Mouse (Mus musculus) neural tube, embryonic 15.5 days (tissue): Measurements from ENCODE around the gene Fam53b. TPM values are rescaled to one million over a fixed set of nuclear protein-coding genes. Genes with fewer than 3 reads are reported as not detected.

Experiments
- ATAC-seq: fragments of 200-750 bp; cut with Nextera tagmentation; 2 replicates; pipeline ENCODE4 v1.8.0; 2017; ENCODE audit warnings: mild to moderate bottlenecking, moderate TSS enrichment, moderate library complexity; ENCODE audit not compliant: low FRiP score
- H3K27ac ChIP-seq: fragments of 300-500 bp; sonication (generic); replicated peaks from 2 replicates; pipeline ENCODE4 v1.5.1; 2015; ENCODE audit warnings: mild to moderate bottlenecking, inconsistent platforms
- H3K27me3 ChIP-seq: fragments of 300-500 bp; sonication (generic); replicated peaks from 2 replicates; pipeline ENCODE4 v1.6.1; 2015; ENCODE audit warnings: inconsistent platforms
- H3K36me3 ChIP-seq: fragments of 300-500 bp; sonication (generic); 2 replicates; pipeline ENCODE4 v1.6.1; 2015; ENCODE audit warnings: inconsistent platforms
- H3K4me1 ChIP-seq: fragments of 300-500 bp; sonication (generic); 2 replicates; pipeline ENCODE4 v1.6.1; 2015; ENCODE audit warnings: inconsistent platforms
- H3K4me2 ChIP-seq: fragments of 300-500 bp; sonication (generic); 2 replicates; pipeline ENCODE4 v1.6.1; 2015; ENCODE audit warnings: inconsistent platforms, mild to moderate bottlenecking, moderate library complexity
- H3K4me3 ChIP-seq: fragments of 300-500 bp; sonication (generic); replicated peaks from 2 replicates; pipeline ENCODE4 v1.5.1; 2015; ENCODE audit warnings: mild to moderate bottlenecking, inconsistent platforms
- H3K9ac ChIP-seq: fragments of 300-500 bp; sonication (generic); replicated peaks from 2 replicates; pipeline ENCODE4 v1.6.1; 2015; ENCODE audit warnings: mild to moderate bottlenecking, inconsistent platforms
- H3K9me3 ChIP-seq: fragments of 300-500 bp; sonication (generic); replicated peaks from 2 replicates; pipeline ENCODE4 v1.6.1; 2016; ENCODE audit warnings: inconsistent platforms
- WGBS: fragments of 180-500 bp; shearing (Covaris S2); methylation state at CpG from one replicate; pipeline ENCODE4 v1.1.7; 2015; ENCODE audit warnings: mixed read lengths; 5-methylcytosine and 5-hydroxymethylcytosine counted together
- polyA plus RNA-seq: library from polyadenylated mRNA; unstranded; fragments of >200 nt; fragmentation: Nextera tagmentation; extraction: Ambion mirVana; gene quantifications from 2 replicates; pipeline ENCODE4 v1.2.1, GENCODE M21; 2015

The Fam53b gene
- polyA plus RNA-seq, 1 experiment from 2014 or later = 12.4 TPM

DNA sequence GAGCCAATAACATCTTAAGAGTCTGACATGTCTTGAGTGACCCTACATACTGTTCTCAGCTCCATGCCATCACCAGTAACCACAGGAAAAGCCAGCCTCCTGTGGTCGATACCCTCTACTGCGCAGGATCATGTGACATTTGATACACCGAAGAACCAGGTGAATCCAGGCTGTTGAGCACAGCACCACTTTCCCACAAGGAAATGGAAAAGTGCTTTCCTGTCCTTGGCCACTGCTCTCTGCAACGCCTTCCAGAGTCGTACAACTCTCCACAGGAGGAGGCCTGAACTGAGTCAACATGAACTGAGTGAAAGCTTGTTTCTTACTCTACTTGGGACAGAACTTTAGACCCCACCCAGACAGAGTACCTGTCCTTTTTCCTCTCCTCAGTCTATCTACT is 12.2 kb downstream of the Fam53b start:
- Histone ChIP-seq H3K27me3 (no peaks in the 10 kb centered on the region), H3K4me1 (peaks cover 36% of the 10 kb centered on the region), H3K4me3 (no peak overlapping the region), H3K9me3 (no peaks in the 10 kb centered on the region), H3K9ac (no peak overlapping the region), H3K27ac (no peak overlapping the region), H3K36me3 (no peaks in the 10 kb centered on the region), H3K4me2 (no peak overlapping the region)
- WGBS = 90% methylated on average over 5 of the region's 5 CpGs
- ATAC-seq = no peak

DNA sequence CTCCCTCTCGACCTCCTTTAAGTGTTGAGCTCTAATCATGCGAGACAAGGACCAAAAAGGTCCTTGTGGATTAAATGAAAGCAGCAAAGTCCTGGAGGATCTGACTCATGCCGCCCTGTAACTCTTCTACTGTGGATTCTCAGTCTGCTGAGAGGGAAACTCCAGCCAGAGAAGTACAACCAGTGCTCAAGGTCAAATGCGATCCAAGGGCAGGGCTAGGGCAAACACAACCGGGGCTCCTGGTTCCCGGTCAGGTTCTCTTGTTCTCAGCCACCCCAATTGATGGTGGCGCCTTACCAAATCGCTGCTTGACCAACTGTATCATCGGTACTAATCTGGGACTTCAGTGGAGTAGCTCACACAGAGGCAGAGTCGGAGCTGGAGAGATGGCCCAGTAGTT is 12.8 kb downstream of the Fam53b start:
- Histone ChIP-seq H3K4me2 (no peak overlapping the region), H3K9me3 (no peaks in the 10 kb centered on the region), H3K36me3 (no peaks in the 10 kb centered on the region), H3K4me3 (no peak overlapping the region), H3K27ac (no peak overlapping the region), H3K27me3 (no peaks in the 10 kb centered on the region), H3K9ac (no peak overlapping the region), H3K4me1 (peaks cover 30% of the 10 kb centered on the region)
- 91% methylated on average over 10 of the region's 10 CpGs for WGBS
- ATAC-seq = no peak

- Histone ChIP-seq H3K27me3 (no peaks in the 10 kb centered on the region), H3K4me3 (no peak overlapping the region), H3K4me2 (no peak overlapping the region), H3K27ac (no peak overlapping the region), H3K9me3 (no peaks in the 10 kb centered on the region), H3K9ac (no peak overlapping the region), H3K4me1 (peaks cover 19% of the 10 kb centered on the region; the same call in 1 of the 2 replicates), H3K36me3 (no peaks in the 10 kb centered on the region)
- whole genome bisulfite sequencing = 92% methylated on average over 5 of the region's 5 CpGs
- no peak for ATAC-seq
These were observed 14.3 kb downstream of the Fam53b start for GRCm38 (mm10) chr7:132799119-132800016.

- 0 out of 2 replicates have a peak, but pooled peaks cover 16% of the 10 kb centered on the region for H3K4me1 ChIP-seq
- H3K4me2 ChIP-seq = no peak overlapping the region
- H3K9ac ChIP-seq = no peak overlapping the region
- no peak overlapping the region for H3K27ac ChIP-seq
- WGBS = 89% methylated on average over 5 of the region's 5 CpGs
- no peaks in the 10 kb centered on the region for H3K27me3 ChIP-seq
- ATAC-seq = no peak
- H3K36me3 ChIP-seq = no peaks in the 10 kb centered on the region
- no peaks in the 10 kb centered on the region for H3K9me3 ChIP-seq
- no peak overlapping the region for H3K4me3 ChIP-seq
These were observed 18.5 kb downstream of the Fam53b start for GRCm38 (mm10) chr7:132795141-132795540.

DNA sequence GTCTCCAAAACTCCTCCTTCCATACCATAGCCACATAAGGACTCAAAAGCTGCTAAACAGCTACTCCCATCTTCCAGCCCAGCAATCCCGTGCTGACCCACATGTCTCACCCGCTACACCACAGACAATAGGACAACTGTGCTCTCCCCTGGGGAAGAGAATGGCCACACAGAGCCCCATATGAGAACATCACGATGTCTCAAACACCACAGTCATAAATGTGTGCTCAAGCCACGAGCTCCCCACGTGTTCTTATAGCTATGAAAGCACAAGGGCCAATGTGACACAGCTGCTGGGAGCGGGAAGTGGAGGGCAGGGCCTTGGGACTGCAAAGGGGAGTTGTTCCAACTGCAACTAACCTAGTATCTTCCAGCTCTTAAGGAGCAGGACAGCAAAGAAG is 20.2 kb downstream of the Fam53b start:
- 46% methylated on average over 6 of the region's 6 CpGs for WGBS
- Histone ChIP-seq H3K4me1 (0 out of 2 replicates have a peak, but pooled peaks cover 14% of the 10 kb centered on the region), H3K9ac (no peak overlapping the region), H3K4me2 (no peak overlapping the region), H3K27ac (no peak overlapping the region), H3K36me3 (no peaks in the 10 kb centered on the region), H3K4me3 (no peak overlapping the region), H3K9me3 (no peaks in the 10 kb centered on the region), H3K27me3 (no peaks in the 10 kb centered on the region)
- no peak for ATAC-seq

DNA sequence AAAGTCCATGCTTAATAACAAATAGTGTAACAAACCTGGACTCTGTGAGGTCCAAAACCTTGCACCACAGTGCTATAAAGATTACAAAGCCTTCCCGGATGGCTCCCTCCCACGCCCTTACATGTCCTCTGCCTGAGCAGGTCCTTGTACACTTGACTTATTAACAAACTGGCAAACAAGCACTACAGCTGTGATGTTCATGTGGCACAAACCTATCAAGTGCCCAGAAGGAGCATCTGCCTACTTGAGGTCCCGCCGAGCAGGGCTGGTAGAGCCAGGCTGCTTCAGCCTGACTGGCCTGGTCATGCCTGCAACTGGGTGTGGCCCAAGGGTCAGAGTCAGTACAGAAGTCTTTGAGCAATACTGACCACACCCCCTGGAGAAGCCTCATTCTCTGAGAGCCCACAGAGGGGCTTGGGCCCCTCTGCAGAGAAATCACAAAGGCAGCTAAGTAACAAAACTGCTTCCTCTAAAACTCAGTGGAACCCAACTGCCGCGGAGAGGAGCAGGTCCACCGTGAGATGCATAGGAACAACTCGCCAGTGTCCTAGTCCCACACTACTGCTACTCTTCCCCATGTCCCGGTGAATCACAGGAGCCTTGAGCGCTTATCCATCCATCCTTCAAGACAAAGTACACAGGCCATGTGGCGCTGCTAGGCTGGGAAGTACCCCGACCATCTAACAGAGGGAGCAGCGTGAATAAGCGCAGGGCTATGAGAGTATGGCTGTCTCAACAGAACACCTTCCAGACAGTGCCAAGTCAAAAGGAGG is 23.1 kb downstream of the Fam53b start:
- no peaks in the 10 kb centered on the region for H3K27me3 ChIP-seq
- H3K9ac ChIP-seq = no peak overlapping the region
- no peaks in the 10 kb centered on the region for H3K36me3 ChIP-seq
- H3K4me3 ChIP-seq = no peak overlapping the region
- H3K27ac ChIP-seq = no peak overlapping the region
- peaks cover 28% of the 10 kb centered on the region for H3K4me1 ChIP-seq
- ATAC-seq = no peak
- no peaks in the 10 kb centered on the region for H3K9me3 ChIP-seq
- 82% methylated on average over 14 of the region's 14 CpGs for WGBS
- H3K4me2 ChIP-seq = no peak overlapping the region

DNA sequence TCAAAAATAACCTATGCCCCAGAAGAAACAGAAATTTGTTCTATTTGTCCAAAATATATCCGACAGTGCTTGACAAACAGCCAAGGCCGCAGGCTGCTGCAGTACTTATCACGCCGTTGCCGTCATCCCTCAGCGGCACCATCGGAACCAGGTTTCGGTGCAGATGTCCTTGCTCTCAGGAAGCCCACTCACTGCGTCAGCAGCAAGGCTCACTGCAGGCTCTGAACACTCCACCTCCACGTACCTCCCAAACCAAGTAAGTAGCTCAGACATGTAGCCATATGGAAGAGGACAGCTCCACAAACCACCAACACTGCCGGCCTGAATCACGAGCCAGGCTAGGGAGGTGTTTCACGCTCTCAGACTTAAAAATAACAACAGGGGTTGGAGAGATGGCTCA is 24.9 kb downstream of the Fam53b start:
- Histone ChIP-seq H3K4me1 (peaks cover 33% of the 10 kb centered on the region), H3K9ac (no peak overlapping the region), H3K4me2 (no peak overlapping the region), H3K4me3 (no peak overlapping the region), H3K36me3 (no peaks in the 10 kb centered on the region), H3K27ac (no peak overlapping the region), H3K27me3 (no peaks in the 10 kb centered on the region), H3K9me3 (no peaks in the 10 kb centered on the region)
- WGBS = 95% methylated on average over 13 of the region's 13 CpGs
- ATAC-seq = no peak

DNA sequence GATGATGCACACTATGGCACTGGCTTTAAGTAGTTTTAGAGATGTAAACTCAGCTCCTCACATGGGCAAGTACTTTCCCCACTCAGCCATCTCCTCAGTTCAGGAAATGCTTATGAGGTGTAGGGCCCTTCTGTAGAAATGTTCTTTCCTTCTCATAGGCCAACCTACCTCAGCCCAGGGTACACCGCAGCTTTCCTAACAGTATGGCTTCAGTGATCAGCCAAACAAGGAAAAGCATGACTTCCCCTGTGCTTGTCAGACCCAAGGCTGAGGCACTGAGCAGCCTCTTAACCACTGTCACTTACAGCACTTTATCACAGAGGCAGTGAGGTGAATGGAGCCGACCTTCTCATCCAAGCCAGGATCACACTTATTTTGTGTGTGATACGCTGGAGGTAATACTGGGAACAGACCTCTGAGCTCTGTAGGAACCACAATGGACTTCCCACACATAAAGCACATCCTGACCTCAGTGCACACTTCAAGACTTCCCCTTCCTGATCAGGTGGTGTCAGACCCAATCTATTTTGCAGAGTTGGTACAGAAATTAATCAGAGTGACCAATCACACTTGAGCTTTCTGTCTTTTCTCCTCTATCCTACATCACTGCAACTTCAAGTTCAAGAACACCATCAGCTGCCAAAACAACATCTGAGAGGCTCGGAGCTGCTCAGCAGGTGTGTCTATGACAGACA is 26.0 kb downstream of the Fam53b start:
- Histone ChIP-seq H3K4me3 (no peak overlapping the region), H3K9ac (no peak overlapping the region), H3K27ac (no peak overlapping the region), H3K9me3 (no peaks in the 10 kb centered on the region), H3K4me2 (no peak overlapping the region), H3K27me3 (no peaks in the 10 kb centered on the region), H3K4me1 (peaks cover 25% of the 10 kb centered on the region), H3K36me3 (no peaks in the 10 kb centered on the region)
- no peak for ATAC-seq
- 89% methylated on average over 4 of the region's 4 CpGs for WGBS

- Histone ChIP-seq H3K4me3 (no peak overlapping the region), H3K4me2 (no peak overlapping the region), H3K9me3 (no peaks in the 10 kb centered on the region), H3K36me3 (no peaks in the 10 kb centered on the region), H3K4me1 (peaks cover 28% of the 10 kb centered on the region), H3K9ac (no peak overlapping the region), H3K27me3 (no peaks in the 10 kb centered on the region), H3K27ac (no peak overlapping the region)
- ATAC-seq = no peak
- WGBS = 98% methylated on average over 4 of the region's 4 CpGs
These were observed 26.7 kb downstream of the Fam53b start for GRCm38 (mm10) chr7:132787022-132787421.

DNA sequence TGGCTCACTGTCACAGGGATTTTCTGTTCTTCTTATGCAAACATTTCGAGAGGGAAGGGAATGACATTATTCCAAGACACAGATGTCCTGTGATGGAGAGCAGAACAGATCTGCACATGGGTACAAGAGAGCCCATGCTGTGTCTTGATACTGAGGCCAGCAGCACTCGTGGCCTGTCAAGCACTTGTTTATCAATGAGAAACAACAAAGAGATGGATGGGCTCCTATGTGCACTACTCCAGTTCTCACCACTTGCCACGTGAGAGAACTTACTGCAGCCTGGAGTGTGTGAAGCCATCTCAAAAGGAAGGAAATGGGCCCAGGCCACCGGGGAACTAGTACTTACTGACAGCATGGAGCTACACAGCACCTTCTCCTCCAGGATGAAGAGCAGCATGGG is 27.2 kb downstream of the Fam53b start:
- no peak for ATAC-seq
- no peak overlapping the region for H3K4me3 ChIP-seq
- H3K9ac ChIP-seq = no peak overlapping the region
- no peak overlapping the region for H3K4me2 ChIP-seq
- H3K27ac ChIP-seq = no peak overlapping the region; the same call in 1 of the 2 replicates
- 35% methylated on average over 4 of the region's 4 CpGs for WGBS
- H3K9me3 ChIP-seq = no peaks in the 10 kb centered on the region
- H3K27me3 ChIP-seq = no peaks in the 10 kb centered on the region
- H3K4me1 ChIP-seq = peaks cover 33% of the 10 kb centered on the region
- H3K36me3 ChIP-seq = no peaks in the 10 kb centered on the region

DNA sequence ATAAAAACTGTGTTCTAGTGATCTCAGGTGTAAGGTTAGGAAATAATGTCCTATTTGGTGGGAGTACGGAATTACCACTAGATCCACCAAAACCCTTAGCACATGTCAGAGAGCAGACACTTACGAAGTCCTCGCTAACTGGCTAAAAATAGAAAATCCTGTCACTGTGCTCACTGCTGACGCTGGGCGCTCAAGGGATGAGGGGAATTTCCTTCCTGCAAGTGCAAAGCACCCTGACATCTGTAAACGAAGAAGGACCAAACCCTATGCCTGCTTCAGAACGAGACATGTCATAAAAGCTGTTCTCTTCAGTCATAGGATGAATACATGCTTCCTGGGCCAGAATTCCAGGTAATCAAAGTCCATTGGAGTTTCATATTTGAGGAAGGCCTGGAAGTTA is 27.7 kb downstream of the Fam53b start:
- no peaks in the 10 kb centered on the region for H3K27me3 ChIP-seq
- no peaks in the 10 kb centered on the region for H3K9me3 ChIP-seq
- no peak overlapping the region for H3K4me2 ChIP-seq
- no peaks in the 10 kb centered on the region for H3K36me3 ChIP-seq
- H3K27ac ChIP-seq = no peak overlapping the region
- ATAC-seq = no peak
- 71% methylated on average over 7 of the region's 7 CpGs for WGBS
- H3K4me3 ChIP-seq = no peak overlapping the region
- H3K9ac ChIP-seq = no peak overlapping the region
- peaks cover 38% of the 10 kb centered on the region for H3K4me1 ChIP-seq
